Mouse (Mus musculus) natural killer cell, adult 2 months (primary cell): ENCODE measurements at regions not wholly inside any gene's neighbourhood (a gene's known extent, or its start where the extent isn't known, plus 50 kb on each side); places are given as distances from the start of the nearest gene placed in this dataset.
A peak's percentile ranks its signal among the peaks of the same experiment; 100 is the strongest.

Experiments
- DNase-seq, 2 experiments: peaks; one replicate each; pipeline ENCODE4 v3.0.0; 2022; ENCODE audit warnings: low spot score in 2 of 2

DNA sequence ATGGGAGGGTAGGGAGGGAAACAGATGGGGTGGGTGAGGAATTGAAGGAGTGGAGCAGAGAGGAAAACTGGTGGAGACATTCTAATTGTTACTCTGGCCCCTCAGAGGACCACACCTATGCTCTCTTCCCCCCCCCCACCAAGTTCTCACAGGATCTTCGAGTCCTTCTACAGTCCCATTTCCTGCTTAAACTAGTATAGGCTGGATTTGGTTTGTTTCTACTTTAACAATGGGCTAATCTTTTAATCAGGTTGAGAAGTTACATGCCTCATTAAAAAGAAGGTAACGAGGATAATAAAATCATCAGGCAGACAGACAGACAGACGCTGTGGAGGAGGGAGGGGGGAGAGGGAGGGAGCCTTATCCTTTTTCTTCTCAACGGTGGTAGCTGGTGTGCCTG, 167.7 kb upstream of the Prok2 start:
- DNase-seq = no peak

DNA sequence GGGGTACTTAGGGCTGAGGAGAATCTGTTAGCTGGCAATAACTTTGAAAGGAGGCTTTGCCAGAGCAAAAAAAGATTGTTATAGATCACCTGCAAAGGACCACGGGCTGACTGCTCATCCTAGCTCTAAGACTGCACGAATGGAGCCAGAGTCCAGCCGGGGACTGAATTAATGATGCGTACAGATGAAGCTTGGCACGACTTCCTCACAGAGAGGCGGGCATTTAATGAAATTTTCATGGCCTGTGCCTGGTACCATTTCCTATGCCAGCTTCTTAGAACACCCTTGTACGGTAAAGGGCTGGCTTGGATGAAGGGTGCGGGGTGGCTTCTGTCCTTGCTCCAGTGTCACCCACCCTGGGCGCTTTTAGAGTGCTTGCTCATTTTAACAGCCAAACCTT, 166.0 kb upstream of the Prok2 start:
- DNase-seq = no peak

DNA sequence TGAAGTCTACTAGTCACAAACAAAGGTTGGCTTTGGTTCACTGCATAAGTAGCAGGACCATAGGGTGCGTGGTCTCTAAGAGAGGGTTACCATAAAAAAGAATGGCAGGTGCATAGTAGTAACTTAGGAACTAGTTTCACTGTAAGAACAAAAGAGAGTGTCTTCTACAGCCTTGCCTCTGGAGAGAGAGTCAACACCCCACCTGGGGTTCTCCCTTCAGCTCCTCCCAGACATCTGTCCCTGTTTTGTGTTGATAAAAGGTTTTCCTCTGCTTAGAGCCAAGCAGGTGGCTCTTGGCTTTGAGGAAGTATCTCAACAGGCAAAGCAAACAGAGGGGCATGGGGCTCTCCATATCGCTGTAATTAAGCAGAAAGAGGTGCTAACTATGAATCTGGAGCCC, 165.6 kb upstream of the Prok2 start:
- DNase-seq = no peak

GRCm38 (mm10) chr6:99890805-99891204, 164.6 kb upstream of the Prok2 start:
- no peak for DNase-seq

DNA sequence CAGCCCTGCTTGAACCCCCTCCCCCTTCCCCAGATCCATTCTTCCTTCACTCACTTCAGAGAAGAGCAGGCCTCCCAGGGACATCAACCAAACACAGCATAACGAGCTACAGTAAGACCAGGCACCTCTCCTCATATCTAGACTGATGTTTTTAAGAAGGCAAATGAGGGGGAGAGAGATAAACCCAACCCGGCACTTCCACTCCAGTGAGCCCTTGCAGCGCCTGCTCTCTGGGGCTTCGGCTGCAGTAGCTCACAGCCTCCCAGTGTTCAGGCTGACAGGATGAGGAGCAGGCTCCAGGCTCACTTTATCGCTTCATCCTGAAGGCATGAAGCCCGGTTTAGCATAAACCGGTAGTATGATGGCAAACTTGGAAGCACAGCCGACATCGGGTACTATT, 162.9 kb upstream of the Prok2 start:
- DNase-seq = no peak

GRCm38 (mm10) chr6:99887904-99888303, 161.7 kb upstream of the Prok2 start:
- DNase-seq = no peak

- peak; percentile 39 to 64 for DNase-seq
Observed at GRCm38 (mm10) chr6:99884755-99885154, 158.6 kb upstream of the Prok2 start.

DNA sequence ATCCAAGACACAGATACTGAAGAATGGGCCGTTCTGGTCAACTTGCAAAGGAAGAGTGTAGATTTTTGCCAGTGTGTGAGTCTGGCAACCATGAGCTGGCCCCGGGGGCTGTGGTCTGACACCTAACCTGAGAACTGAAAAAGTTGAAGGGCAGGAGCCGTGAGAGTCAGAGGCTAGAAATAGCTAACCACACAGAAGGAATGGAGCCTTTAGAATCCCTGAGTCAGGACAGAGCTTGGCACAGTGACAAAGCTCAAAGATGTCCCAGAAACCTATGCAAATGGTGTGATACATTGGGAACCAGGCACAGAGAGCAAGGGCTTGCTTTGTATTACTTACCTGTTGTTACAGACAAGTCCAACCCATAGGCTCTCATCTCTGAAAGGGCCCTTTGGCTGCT, 157.9 kb upstream of the Prok2 start:
- DNase-seq = peak; percentile 42 to 61

DNA sequence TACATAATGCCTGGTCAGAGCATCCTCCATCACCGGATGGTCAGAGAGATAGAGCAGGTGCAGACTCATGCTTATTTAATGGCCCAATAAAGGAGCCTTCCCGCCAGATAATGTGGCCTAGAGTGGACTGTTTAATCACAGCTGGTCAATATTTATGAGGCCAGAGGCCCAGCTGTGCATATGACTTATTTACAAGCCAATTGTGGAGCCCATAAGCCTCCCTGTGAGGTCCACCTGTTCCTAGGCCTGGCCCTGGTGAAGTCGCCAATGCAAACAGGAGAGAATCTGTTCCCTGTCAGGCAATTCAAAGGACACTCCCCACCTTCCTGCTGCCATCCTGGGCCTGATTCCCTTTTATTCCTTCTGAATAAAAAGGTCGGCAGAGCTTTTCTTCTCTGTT, 155.4 kb upstream of the Prok2 start:
- DNase-seq = no peak

DNA sequence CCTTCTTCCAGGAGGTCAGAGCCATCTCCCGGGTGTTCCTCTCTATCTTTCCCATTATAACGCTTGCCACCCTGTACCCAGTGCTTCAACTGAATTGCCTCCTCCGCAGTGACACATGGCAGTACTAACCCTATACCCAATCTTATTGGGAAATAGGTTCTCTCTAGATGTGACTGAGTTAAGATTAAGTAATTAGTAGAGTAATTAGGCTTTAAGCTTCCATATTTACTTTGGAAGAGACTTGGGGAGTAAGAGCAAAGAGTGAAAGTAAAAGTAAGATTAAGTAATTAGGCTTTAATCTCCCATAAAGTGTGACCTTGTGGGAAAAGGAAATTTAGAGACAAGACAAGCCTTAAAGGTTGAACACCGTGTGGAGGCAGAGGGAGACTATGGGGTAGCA, 148.7 kb upstream of the Prok2 start:
- no peak for DNase-seq

DNA sequence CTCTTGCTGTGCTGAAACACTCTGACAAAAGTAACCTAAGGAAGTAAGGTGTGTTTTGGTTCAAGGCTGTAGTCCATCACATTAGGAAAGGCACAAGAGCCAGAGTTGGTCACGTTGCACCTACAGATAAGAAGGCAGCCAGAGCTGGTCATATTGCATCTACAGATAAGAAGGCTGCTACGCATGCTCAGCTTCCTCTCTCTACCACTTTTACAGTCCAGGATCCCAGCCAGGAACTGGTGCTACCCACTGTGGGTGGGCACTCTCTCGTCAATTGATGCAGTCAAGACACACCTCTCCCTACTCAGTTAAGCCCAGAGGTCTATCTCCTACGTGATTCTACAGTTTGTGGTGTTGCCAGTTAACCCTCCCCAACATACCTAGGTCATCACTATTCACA, 147.8 kb upstream of the Prok2 start:
- DNase-seq = no peak

DNA sequence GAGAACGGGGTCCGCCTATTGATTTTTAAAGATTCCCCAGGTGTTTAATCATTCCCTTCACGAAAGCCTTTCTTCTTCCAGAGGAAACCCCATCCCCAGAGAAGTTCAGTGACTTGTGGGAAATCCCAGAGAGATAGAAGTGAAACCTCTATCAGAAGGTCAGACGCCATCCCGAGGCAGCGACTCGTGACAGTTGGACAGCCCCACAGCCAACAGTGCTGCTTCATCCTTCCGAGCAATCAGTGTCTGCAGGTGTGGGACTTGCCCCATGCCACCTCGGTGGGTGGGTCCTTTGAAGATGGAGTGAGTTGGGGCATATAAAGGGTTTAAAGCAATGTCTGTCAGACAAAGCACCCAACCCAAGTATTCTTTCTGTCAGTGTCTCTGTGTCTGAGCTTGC, 139.9 kb upstream of the Prok2 start:
- no peak for DNase-seq

- no peak for DNase-seq
Observed at GRCm38 (mm10) chr6:99864949-99865348, 138.8 kb upstream of the Prok2 start.

DNA sequence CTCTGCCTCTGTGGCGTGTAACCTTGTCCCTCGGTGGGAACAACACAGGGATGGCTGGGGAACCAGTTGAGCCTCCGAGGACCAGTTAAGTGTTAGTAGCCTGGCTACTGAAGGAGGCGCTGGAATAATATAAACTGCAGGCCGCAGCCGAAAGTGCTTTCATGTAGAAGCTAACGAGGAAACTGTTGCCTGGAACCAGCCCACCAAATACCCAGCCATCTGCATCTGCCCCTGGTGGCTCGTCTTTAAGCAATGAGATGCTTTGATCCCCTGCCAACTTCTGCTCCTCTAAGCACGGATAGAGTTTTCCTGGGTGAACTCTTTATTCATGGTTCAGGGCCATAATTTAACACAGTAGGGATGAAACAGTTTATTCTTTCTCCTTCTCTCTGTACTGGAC, 137.2 kb upstream of the Prok2 start:
- no peak for DNase-seq

DNA sequence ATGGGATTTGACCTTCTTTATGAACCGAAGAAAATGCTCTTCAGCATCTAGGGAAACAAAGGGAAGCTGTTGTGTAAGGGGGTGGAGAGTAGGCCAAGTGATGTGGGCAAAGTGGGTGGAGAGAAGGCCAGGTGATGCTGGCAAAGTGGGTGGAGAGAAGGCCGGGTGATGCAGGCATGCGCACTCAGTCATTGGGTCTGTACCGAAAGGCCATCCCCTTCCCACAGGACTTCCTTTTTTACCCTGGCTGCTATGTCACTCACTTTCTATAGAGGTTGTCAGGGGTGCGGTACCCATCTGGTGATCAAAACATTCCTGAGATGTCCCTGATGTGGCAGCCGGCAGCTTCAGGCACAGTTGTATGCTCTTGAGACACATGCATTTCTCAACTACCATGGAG, 131.2 kb upstream of the Prok2 start:
- DNase-seq = no peak

DNA sequence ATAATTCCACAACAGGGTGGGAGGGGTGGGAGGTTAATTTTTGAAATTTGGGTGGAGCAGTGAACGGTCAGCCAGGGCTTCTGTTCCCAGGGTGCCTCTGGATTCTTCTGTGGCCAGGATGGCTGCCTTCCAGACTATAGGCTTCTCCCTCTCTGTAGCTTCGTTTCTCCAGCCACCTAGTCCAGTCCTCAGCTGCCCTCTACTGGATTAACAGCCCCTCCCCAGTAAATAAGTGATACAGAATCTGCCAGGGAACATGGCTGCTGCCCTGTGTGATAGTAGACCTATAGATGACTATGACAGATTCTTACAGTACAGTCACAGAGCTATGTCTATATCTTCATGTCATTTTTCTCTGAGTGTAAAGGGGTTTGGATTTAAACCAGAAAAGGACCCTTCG, 127.5 kb upstream of the Prok2 start:
- DNase-seq = no peak

DNA sequence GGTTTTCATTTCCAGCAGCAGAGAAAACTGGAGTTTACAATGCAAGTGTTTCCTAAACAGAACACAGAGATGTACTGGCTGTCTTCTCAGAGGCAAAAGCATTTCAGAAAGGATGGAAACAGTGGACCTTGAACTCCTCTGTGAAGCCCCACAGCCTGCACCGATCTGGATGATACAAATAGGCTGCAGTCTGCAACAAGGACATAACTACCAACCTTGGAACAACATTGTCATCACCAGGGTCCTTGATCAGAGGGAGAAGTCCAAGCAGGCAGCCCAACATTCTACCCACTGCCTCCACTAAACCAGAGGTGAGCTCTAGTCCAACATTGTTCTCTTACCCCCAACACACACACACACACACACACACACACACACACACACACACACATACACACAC, 124.5 kb upstream of the Prok2 start:
- no peak for DNase-seq

DNA sequence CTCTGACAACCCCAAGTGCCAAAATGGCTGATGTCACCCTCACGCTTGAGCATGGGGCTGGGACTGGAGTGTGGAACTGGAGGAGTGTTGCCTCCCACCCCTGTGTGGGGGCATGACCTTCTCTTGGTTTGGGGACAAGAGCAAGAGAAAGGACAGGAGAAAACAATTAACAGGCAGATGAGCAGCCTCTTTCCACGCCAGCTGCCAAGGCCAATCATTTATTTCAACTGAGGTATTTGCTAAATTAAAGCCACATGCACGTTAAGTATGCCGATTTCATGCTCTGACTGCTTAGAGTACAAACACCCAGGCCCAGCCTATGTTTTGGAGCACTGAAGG, 119.3 kb upstream of the Prok2 start:
- DNase-seq = no peak

DNA sequence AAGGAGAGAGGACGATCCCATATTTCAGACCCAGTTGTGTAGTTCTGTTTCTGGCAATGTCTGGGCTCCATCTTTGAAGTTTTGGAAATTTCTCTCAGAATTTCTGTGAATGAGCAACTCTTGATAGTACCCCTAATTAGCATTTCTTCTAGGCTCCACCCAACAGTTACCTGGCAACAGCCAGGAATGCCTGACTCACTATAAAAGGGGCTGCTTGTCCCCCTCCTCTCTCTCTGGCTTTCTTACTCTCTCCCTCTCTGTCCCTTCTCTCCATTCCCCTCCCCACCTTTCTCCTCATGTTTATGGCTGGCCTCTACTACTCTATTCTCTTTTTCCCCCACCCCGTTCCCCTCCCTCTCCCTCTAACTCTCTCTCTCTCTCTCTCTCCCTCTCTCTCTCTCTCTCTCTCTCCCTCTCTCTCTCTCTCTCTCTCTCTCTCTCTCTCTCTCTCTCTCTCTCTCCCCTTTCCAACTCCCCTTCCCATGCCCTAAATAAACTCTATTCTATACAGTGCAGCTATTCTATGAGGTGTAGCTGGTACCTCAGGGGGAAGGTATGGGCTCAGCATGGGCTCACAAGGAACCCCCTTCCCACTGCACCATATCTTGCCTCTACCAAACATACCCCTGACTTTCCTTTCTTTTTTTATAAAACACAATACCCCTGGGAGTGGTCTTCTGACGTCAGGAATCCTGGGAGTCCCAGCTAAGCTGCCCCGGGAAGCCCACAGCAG, 118.7 kb upstream of the Prok2 start:
- DNase-seq = no peak

- DNase-seq = no peak
Observed at GRCm38 (mm10) chr6:99843507-99843906, 117.3 kb upstream of the Prok2 start.

- no peak for DNase-seq
Observed at GRCm38 (mm10) chr6:99842723-99843122, 116.5 kb upstream of the Prok2 start.

DNA sequence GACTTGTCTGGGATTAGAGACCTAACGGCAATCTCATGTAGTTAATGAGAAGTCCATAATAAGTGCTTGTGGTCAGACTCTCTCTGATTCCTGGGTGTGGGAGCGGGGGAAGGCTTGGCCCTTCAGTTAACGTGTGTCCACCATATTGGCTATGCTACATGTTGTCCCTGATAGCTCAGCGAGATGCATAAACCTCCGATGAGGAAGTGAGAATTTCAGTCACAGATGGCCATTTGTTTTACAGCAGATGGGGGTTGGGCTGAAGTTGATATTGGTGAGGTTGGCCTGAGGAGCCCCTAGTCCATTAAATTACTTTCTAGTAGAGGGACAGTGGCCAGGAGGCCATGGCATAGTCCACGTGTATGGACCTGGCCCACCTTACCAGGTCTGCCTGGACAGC, 114.6 kb upstream of the Prok2 start:
- DNase-seq = no peak

DNA sequence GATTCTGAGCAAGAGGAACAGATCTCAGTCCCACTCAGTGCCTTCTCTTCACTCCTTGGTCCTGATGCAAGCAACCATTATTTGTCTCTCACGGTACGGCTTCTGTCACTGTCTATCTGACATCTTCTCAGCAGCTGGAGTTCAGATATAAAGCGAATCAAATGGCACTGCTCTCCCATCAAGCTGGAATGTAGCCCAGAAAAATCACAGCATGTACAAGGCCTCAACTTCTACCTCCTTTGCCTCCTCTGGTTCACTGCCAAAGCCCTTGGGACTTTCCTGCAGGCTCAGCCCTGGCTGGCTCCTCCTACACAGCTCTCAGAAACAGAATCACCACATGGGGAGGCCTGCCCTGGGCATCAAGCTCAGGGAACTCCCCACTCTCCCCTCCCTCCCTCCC, 107.1 kb upstream of the Prok2 start:
- DNase-seq = no peak

DNA sequence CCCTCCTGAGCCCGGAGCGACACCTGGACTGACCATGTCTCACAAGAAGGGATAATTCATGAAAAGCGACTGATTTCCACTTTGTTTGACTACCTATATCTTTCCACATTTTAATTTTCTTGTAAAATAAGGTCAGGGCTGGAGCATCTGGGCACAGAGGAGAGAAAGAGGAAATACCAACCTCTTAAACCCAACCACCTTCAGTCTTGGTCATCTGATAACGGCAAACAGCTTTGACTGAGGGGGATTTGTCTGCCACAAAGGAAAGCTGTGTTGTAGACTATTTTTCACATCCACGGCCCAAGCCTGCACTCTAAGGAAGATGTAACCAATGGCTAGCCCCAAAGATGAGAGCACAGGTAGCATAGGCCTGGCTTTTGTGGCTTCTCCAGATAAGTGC, 101.4 kb upstream of the Prok2 start:
- no peak for DNase-seq

DNA sequence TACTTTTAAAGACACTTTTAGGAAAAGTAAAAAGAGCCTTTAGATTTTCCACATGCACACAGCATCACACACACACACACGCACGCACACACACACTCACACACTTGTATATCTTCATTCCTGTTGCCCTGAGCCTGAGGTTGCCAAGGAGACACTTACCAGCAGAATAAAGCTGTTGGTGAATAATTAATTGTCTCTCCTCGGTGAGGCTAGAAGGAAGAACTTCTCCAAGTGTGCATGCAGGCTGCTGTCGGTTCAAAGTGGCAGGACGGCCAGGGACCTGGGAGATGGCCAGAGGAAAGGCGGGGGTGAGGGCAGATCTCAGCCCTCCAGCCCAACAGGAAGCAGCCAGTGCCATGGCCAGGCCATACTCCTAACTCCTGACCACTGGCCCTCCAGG, 98.6 kb upstream of the Prok2 start:
- DNase-seq = no peak
